8 mouse cellular contexts compared by ENCODE assay signal in the genomic region with DNA sequence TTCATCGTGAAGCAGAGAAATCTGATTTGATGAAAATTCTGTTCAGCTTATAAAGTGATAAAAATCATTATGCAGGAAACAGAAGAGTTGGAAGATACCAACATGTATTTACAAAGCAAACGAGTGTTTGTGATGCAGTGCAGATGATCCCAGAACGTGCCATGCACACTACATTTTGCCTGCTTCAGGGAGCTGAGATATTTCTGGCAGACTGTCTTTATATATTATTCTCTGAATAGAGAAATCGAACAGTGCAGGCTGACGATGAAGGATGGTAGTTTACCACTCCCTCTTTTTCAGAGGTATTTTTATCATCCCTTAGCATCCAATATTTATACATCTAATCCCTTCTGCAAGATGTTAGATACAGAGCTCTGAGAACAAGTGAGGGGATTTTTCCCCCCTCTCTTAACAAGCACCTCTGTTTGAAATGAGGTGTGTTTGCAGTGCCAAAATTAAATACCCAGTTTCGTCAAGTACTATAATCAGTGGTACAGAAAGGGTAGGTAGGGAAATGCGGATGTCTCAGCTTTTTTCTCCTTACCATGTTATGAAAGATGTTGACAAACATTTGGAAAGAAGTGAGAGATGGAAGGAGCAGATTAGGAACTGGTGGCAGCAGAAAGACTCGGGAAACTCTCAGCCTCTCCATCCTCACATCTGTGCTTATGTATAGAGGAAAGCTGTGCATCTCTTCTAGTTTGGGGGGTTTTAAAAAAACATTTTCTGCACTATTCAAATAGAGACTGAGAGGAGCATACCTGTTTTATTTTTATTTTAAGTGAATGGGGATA. TPM values are rescaled to one million over a fixed set of nuclear protein-coding genes. Genes with fewer than 3 reads are reported as not detected.
A peak's percentile ranks its signal among the peaks of the same experiment; 100 is the strongest.
DNase-seq lines count a peak whose midpoint lies in the region; ATAC-seq lines count a peak whose summit lies in the region.

A gene (plus strand): TSS at position 770 of the 794 bp plus-strand sequence.

- no peak within 1 kb of the TSS for H3K4me2 ChIP-seq in stomach, embryonic 16.5 days (ENCODE audit: low read depth, low read length)

- H3K4me1 ChIP-seq in stomach, embryonic 16.5 days (ENCODE audit: control insufficient read depth, insufficient read depth, low read length): no peaks in the 10 kb centered on the region

- H3K27me3 ChIP-seq in stomach, embryonic 16.5 days (ENCODE audit: control insufficient read depth, insufficient read depth, low read length): no peaks in the 10 kb centered on the region

- no peak within 1 kb of the TSS for H3K9ac ChIP-seq in stomach, embryonic 16.5 days (ENCODE audit: low read length)

- WGBS in stomach, embryonic 16.5 days: 63% methylated on average over 8 of the region's 8 CpGs

- ATAC-seq in frontal cortex, adult (ENCODE audit: low TSS enrichment): peak; percentile 77
- ATAC-seq in stomach, embryonic 16.5 days (ENCODE audit: insufficient read depth, low FRiP score): no peak

- no peaks in the 10 kb centered on the region for H3K9me3 ChIP-seq in stomach, embryonic 16.5 days (replicated peaks; ENCODE audit: control insufficient read depth, low read length)

- no peak for DNase-seq in frontal cortex, postnatal 25 days (ENCODE audit: low spot score in 2 of 2)
- DNase-seq in right cerebral cortex, postnatal 25 days: peak; percentile 12
- no peak for DNase-seq in right cerebral cortex, postnatal 4 days
- DNase-seq in left cerebral cortex, adult 8-10 months (ENCODE audit: low spot score in 2 of 2): no peak
- DNase-seq in adipocyte (ENCODE audit: low spot score): no peak
- no peak for DNase-seq in kidney, postnatal 4 days

- H3K36me3 ChIP-seq in stomach, embryonic 16.5 days (ENCODE audit: control insufficient read depth, insufficient read depth, low read length): no peaks in the 10 kb centered on the region

- no peak within 1 kb of the TSS for H3K4me3 ChIP-seq in stomach, embryonic 16.5 days (replicated peaks; ENCODE audit: low read length)

- H3K27ac ChIP-seq in stomach, embryonic 16.5 days (ENCODE audit: low read length): no peak within 1 kb of the TSS

RNA-seq across cellular contexts. Expression of the gene that starts here (rescaled TPM):
- 10 to 100 TPM; 45.4 to 53.5 (median 48.6) TPM for total RNA-seq in left cerebral cortex, adult 8-10 months (2022)
- polyA plus RNA-seq in stomach, embryonic 16.5 days (2015; fragmentation: Nextera tagmentation; extraction: Ambion mirVana): 20.6 and 23.4 TPM in 2 replicates
